8 mouse cellular contexts compared by ENCODE assay signal in genomic region chr11:9010853-9011339, GRCm38 (mm10). TPM values are rescaled to one million over a fixed set of nuclear protein-coding genes. Genes with fewer than 3 reads are reported as not detected.
DNase-seq lines count a peak whose midpoint lies in the region; ATAC-seq and TF ChIP-seq lines count a peak whose summit lies in the region.

Gene Hus1 (minus strand): TSS chr11:9011191.

- H3K9ac ChIP-seq in ES-E14 (ENCODE audit: insufficient read depth, low read depth, low read length, poor library complexity, severe bottlenecking): peak within 1 kb of the TSS; percentile 90
- H3K9ac ChIP-seq in forebrain, embryonic 16.5 days (replicated peaks; ENCODE audit: low read depth, low read length): peak within 1 kb of the TSS; percentile 78
- H3K9ac ChIP-seq in lung, embryonic 14.5 days: peak within 1 kb of the TSS; percentile 91

- under 1% methylated on average over 43 of the region's 43 CpGs for WGBS in forebrain, embryonic 16.5 days
- under 1% methylated on average over 43 of the region's 43 CpGs for WGBS in lung, embryonic 14.5 days
- under 1% methylated on average over 43 of the region's 43 CpGs for WGBS in olfactory bulb, adult 2 months
- WGBS in thymus, adult 2 months: under 1% methylated on average over 43 of the region's 43 CpGs

- peak; percentile 45 for TF ChIP-seq CTCF in layer of hippocampus, adult 2 months (conservative IDR thresholded peaks at IDR 0.05)
- no peak for TF ChIP-seq CTCF in lung, embryonic 14.5 days (IDR thresholded peaks at IDR 0.05; ENCODE audit: low read depth)
- TF ChIP-seq CTCF in olfactory bulb, adult 2 months (IDR thresholded peaks at IDR 0.05; ENCODE audit: insufficient read depth, low read depth, low read length): no peak
- no peak for TF ChIP-seq CTCF in thymus, adult 2 months (IDR thresholded peaks at IDR 0.05; ENCODE audit: borderline replicate concordance, control insufficient read depth, extremely low read depth, insufficient read depth, low read length, poor library complexity)

- peak; percentile 96 for ATAC-seq in forebrain, embryonic 16.5 days
- peak; percentile 98 for ATAC-seq in lung, embryonic 14.5 days (ENCODE audit: insufficient read depth)

- intact Hi-C loops in heart, postnatal 36 days (cut with DNase I): loop anchor here (2.0 to 5.0 kb wide), 2 partner anchors 36 to 106 kb away; partner anchors contain the start of genes Gm11992 and Sun3

- H3K4me2 ChIP-seq in forebrain, embryonic 16.5 days (ENCODE audit: low read length): peak within 1 kb of the TSS; percentile 64
- peak within 1 kb of the TSS; percentile 85 for H3K4me2 ChIP-seq in lung, embryonic 14.5 days

- H3K27me3 ChIP-seq in forebrain, embryonic 16.5 days (replicated peaks; ENCODE audit: control insufficient read depth, insufficient read depth, low read length): no peaks in the 10 kb centered on the region
- H3K27me3 ChIP-seq in lung, embryonic 14.5 days (ENCODE audit: insufficient read depth, low read length): no peaks in the 10 kb centered on the region
- no peaks in the 10 kb centered on the region for H3K27me3 ChIP-seq in thymus, adult 2 months (ENCODE audit: control insufficient read depth, insufficient read depth, low read length)

- H3K4me1 ChIP-seq in ES-E14 (ENCODE audit: control insufficient read depth in 2 of 2, insufficient read depth in 2 of 2, low read length in 2 of 2, poor library complexity in 1 of 2): peaks cover 0 to 3% of the 10 kb centered on the region in 2 experiments; a peak in 1 of 4 replicates
- peaks cover 10% of the 10 kb centered on the region for H3K4me1 ChIP-seq in forebrain, embryonic 16.5 days (replicated peaks; ENCODE audit: control insufficient read depth, insufficient read depth, low read length)
- 0 out of 2 replicates have a peak, but pooled peaks cover 3% of the 10 kb centered on the region for H3K4me1 ChIP-seq in lung, embryonic 14.5 days (ENCODE audit: insufficient read depth)
- H3K4me1 ChIP-seq in olfactory bulb, adult 2 months (ENCODE audit: control insufficient read depth, insufficient read depth, low read length): peaks cover 3% of the 10 kb centered on the region
- no peaks in the 10 kb centered on the region for H3K4me1 ChIP-seq in thymus, adult 2 months (replicated peaks; ENCODE audit: control insufficient read depth, insufficient read depth, low read length)

- in situ Hi-C loops in ES-E14 (cut with MboI; ENCODE audit: low sequenced_read_pairs in 2 of 2, unreplicated experiment in 2 of 2): no loop called here

- H3K9me3 ChIP-seq in ES-E14 (ENCODE audit: control insufficient read depth, insufficient read depth, low read depth, low read length): no peaks in the 10 kb centered on the region
- no peaks in the 10 kb centered on the region for H3K9me3 ChIP-seq in forebrain, embryonic 16.5 days (ENCODE audit: control insufficient read depth, low read length)
- H3K9me3 ChIP-seq in lung, embryonic 14.5 days (ENCODE audit: low read depth, low read length): no peaks in the 10 kb centered on the region

- H3K4me3 ChIP-seq in ES-E14 (ENCODE audit: insufficient read depth in 1 of 2, low read depth in 1 of 2, low read length in 2 of 2, poor library complexity in 1 of 2, severe bottlenecking in 1 of 2): peak within 1 kb of the TSS; percentile 87 to 88
- peak within 1 kb of the TSS; percentile 74 for H3K4me3 ChIP-seq in forebrain, embryonic 16.5 days (replicated peaks; ENCODE audit: low read length)
- H3K4me3 ChIP-seq in layer of hippocampus, adult 2 months: peak within 1 kb of the TSS; percentile 89
- peak within 1 kb of the TSS; percentile 73 for H3K4me3 ChIP-seq in lung, embryonic 14.5 days (ENCODE audit: low read depth, low read length)
- peak within 1 kb of the TSS; percentile 94 for H3K4me3 ChIP-seq in olfactory bulb, adult 2 months (ENCODE audit: insufficient read depth, low read depth, low read length)
- peak within 1 kb of the TSS; percentile 76 for H3K4me3 ChIP-seq in thymus, adult 2 months (ENCODE audit: control insufficient read depth, insufficient read depth, low read length)

- peak; percentile 47; the same call in 1 of the 2 replicates for TF ChIP-seq POLR2A in olfactory bulb, adult 2 months (IDR thresholded peaks at IDR 0.05; ENCODE audit: insufficient read depth, low read depth, low read length)
- no peak; the same call in 1 of the 2 replicates for TF ChIP-seq POLR2A in thymus, adult 2 months (IDR thresholded peaks at IDR 0.05; ENCODE audit: control insufficient read depth, extremely low read depth, insufficient read depth, low read length, poor library complexity)

- 0 out of 2 replicates have a peak, but pooled peaks cover 2% of the 10 kb centered on the region for H3K36me3 ChIP-seq in ES-E14 (ENCODE audit: control insufficient read depth, insufficient read depth, low read length, poor library complexity, severe bottlenecking)
- H3K36me3 ChIP-seq in forebrain, embryonic 16.5 days (ENCODE audit: control insufficient read depth, insufficient read depth): no peaks in the 10 kb centered on the region
- H3K36me3 ChIP-seq in lung, embryonic 14.5 days (ENCODE audit: insufficient read depth): peaks cover 27% of the 10 kb centered on the region
- H3K36me3 ChIP-seq in thymus, adult 2 months (ENCODE audit: control insufficient read depth, insufficient read depth, low read length): peaks cover under 1% of the 10 kb centered on the region

- DNase-seq in ES-E14 (ENCODE audit: low read depth, low spot score): peak; percentile 70
- peak; percentile 85 for DNase-seq in cerebellum, adult 11-12 months
- DNase-seq in heart, postnatal 36 days: peak; percentile 90 to 93
- peak; percentile 75 to 79 for DNase-seq in layer of hippocampus, adult 2 months (ENCODE audit: low spot score in 2 of 2)
- peak; percentile 94 for DNase-seq in lung, embryonic 14.5 days
- peak; percentile 79 for DNase-seq in thymus, adult 2 months

- H3K27ac ChIP-seq in ES-E14 (ENCODE audit: insufficient read depth, low read depth, low read length, poor library complexity, severe bottlenecking): peak within 1 kb of the TSS; percentile 54
- H3K27ac ChIP-seq in forebrain, embryonic 16.5 days (ENCODE audit: low read length): peak within 1 kb of the TSS; percentile 45
- peak within 1 kb of the TSS; percentile 92 for H3K27ac ChIP-seq in layer of hippocampus, adult 2 months
- peak within 1 kb of the TSS; percentile 97 for H3K27ac ChIP-seq in lung, embryonic 14.5 days (ENCODE audit: low read depth)
- peak within 1 kb of the TSS; percentile 60; the same call in 1 of the 2 replicates for H3K27ac ChIP-seq in olfactory bulb, adult 2 months (ENCODE audit: insufficient read depth, low read depth, low read length)
- H3K27ac ChIP-seq in thymus, adult 2 months (ENCODE audit: control insufficient read depth, insufficient read depth, low read length): peak within 1 kb of the TSS; percentile 13

TF ChIP-seq in ES-E14, 5 proteins besides CTCF, POLR2A, EP300 and RAD21:
- TF ChIP-seq HCFC1 (IDR thresholded peaks at IDR 0.05; ENCODE audit: borderline replicate concordance, insufficient read depth, low read length) (peak; percentile 71; the same call in 1 of the 2 replicates), MAFK (IDR thresholded peaks at IDR 0.05; ENCODE audit: insufficient read depth, low read depth, low read length) (no peak)

RNA-seq across cellular contexts. Expression of gene Hus1, which starts in this region (rescaled TPM):
- 26.6 and 27.4 TPM in 2 replicates for total RNA-seq in ES-E14 (2012; rRNA removed)
- 9.3 and 10.4 TPM in 2 replicates for polyA plus RNA-seq in forebrain, embryonic 16.5 days (2015; fragmentation: Nextera tagmentation; extraction: Ambion mirVana)
- 10 to 100 TPM in 1 of 2 experiments, 1 to 10 TPM in 1; 9.9 to 11.7 TPM for total RNA-seq in heart, postnatal 36 days (2021)
- total RNA-seq in layer of hippocampus, adult 2 months (2021): 10 to 100 TPM; 14.1 to 15.3 TPM
- 25.6 and 25.8 TPM in 2 replicates for polyA plus RNA-seq in lung, embryonic 14.5 days (2014; fragmentation: Nextera tagmentation; extraction: Ambion mirVana)
- not detected in 2 replicates for polyA plus RNA-seq in olfactory bulb, adult 2 months (2012; ENCODE audit: insufficient read depth, insufficient read length, low replicate concordance, missing spikeins)
- 13.9 and 14.2 TPM in 2 replicates for polyA plus RNA-seq in thymus, adult 2 months (2012; rRNA removed)

Comparison
In these comparisons a context has a peak if more than half of its experiments do, and no peak if none do; other contexts are left out.
1. Peak in every context shown above with its lines: DNase-seq, ATAC-seq, H3K4me3 ChIP-seq and H3K27ac ChIP-seq.
2. H3K27ac ChIP-seq: peak in every context shown above with its lines; median percentile 97 in lung, embryonic 14.5 days; 92 in layer of hippocampus, adult 2 months; 60 in olfactory bulb, adult 2 months; 54 in ES-E14; 45 in forebrain, embryonic 16.5 days; 13 in thymus, adult 2 months.